Mouse (Mus musculus) lung, postnatal 10 days (tissue): ENCODE measurements around the gene Rbpjl.

Source experiments
- DNase-seq: peaks from one replicate; pipeline ENCODE4 v3.0.0; 2021

The Rbpjl gene

GRCm38 (mm10) chr2:164431676-164432465, 28.9 kb downstream of the Rbpjl start:
- DNase-seq: peak; percentile 68

- peak; percentile 67 for DNase-seq
Observed at GRCm38 (mm10) chr2:164432541-164433191, 29.7 kb downstream of the Rbpjl start.

GRCm38 (mm10) chr2:164433278-164433895, 30.4 kb downstream of the Rbpjl start:
- DNase-seq: no peak

GRCm38 (mm10) chr2:164434681-164435080, 31.7 kb downstream of the Rbpjl start:
- DNase-seq: no peak

- no peak for DNase-seq
Observed at GRCm38 (mm10) chr2:164435216-164436090, 32.5 kb downstream of the Rbpjl start.

GRCm38 (mm10) chr2:164436215-164436913, 33.4 kb downstream of the Rbpjl start:
- no peak for DNase-seq

GRCm38 (mm10) chr2:164436961-164437360, 34.0 kb downstream of the Rbpjl start:
- DNase-seq: peak; percentile 54

- DNase-seq: no peak
Observed at GRCm38 (mm10) chr2:164437710-164438109, 34.8 kb downstream of the Rbpjl start.

- DNase-seq: no peak
Observed at GRCm38 (mm10) chr2:164438257-164438656, 35.3 kb downstream of the Rbpjl start.

GRCm38 (mm10) chr2:164439001-164439421, 36.1 kb downstream of the Rbpjl start:
- DNase-seq: peak; percentile 71

- peak; percentile 61 for DNase-seq
Observed at GRCm38 (mm10) chr2:164440314-164440713, 37.4 kb downstream of the Rbpjl start.

GRCm38 (mm10) chr2:164441155-164441554, 38.2 kb downstream of the Rbpjl start:
- DNase-seq: no peak

GRCm38 (mm10) chr2:164441731-164442130, 38.8 kb downstream of the Rbpjl start:
- no peak for DNase-seq

GRCm38 (mm10) chr2:164442315-164443050, 39.5 kb downstream of the Rbpjl start:
- DNase-seq: peak; percentile 72

- peak; percentile 95 for DNase-seq
Observed at GRCm38 (mm10) chr2:164443051-164443437, 40.1 kb downstream of the Rbpjl start.

GRCm38 (mm10) chr2:164443460-164444000, 40.6 kb downstream of the Rbpjl start, which contains the start of gene Sdc4:
Sdc4 (minus strand) TSS chr2:164443887.
- no peak for DNase-seq

- no peak for DNase-seq
Observed at GRCm38 (mm10) chr2:164444701-164445100, 41.8 kb downstream of the Rbpjl start.

GRCm38 (mm10) chr2:164445399-164446085, 42.6 kb downstream of the Rbpjl start:
- DNase-seq: no peak

GRCm38 (mm10) chr2:164446086-164446469, 43.1 kb downstream of the Rbpjl start:
- no peak for DNase-seq

GRCm38 (mm10) chr2:164448140-164448539, 45.2 kb downstream of the Rbpjl start:
- DNase-seq: no peak
